Mouse (Mus musculus) gastrocnemius, postnatal 10 days (tissue): ENCODE results near the gene Akap7. TPM values are rescaled to one million over a fixed set of nuclear protein-coding genes. Genes with fewer than 3 reads are reported as not detected.
A peak's percentile ranks its signal among the peaks of the same experiment; 100 is the strongest.

Source experiments
- DNase-seq: peaks from one replicate; pipeline ENCODE4 v3.0.0; 2021; ENCODE audit warnings: mixed read lengths
- long read RNA-seq, 2 experiments: library from polyadenylated mRNA; stranded (forward); transcript quantifications; one replicate each; pipeline ENCODE4 v2.0.0; 2021
- total RNA-seq, 2 experiments: library from RNA; stranded (reverse); gene quantifications; 2 replicates each; pipeline ENCODE4 v1.2.3; 2021

The Akap7 gene
- 10 to 100 TPM; 47.9 to 58.8 TPM for total RNA-seq
- long read RNA-seq, experiment 1, partial matches to known transcripts, result 1 of 38 reads
- long read RNA-seq, experiment 1, other reads (novel, unspliced or antisense), result 36 of 38 reads
- long read RNA-seq, experiment 2, partial matches to known transcripts, result 3 of 28 reads
- long read RNA-seq, experiment 2, other reads (novel, unspliced or antisense), result 25 of 28 reads

- DNase-seq, result no peak
Observed at GRCm38 (mm10) chr10:25307770-25308169, at the start of gene Akap7. TSS of gene Akap7 (minus strand) at chr10:25307870.

GRCm38 (mm10) chr10:25354390-25354789 lies 46.7 kb upstream of the Akap7 start:
- no peak for DNase-seq

- no peak for DNase-seq
Observed at GRCm38 (mm10) chr10:25353941-25354340, 46.3 kb upstream of the Akap7 start.

- DNase-seq, result no peak
Observed at GRCm38 (mm10) chr10:25342801-25343200, 35.1 kb upstream of the Akap7 start.

- DNase-seq, result no peak
Observed at GRCm38 (mm10) chr10:25340675-25341074, 33.0 kb upstream of the Akap7 start.

- DNase-seq, result no peak
Observed at GRCm38 (mm10) chr10:25333390-25334079, 25.9 kb upstream of the Akap7 start.

GRCm38 (mm10) chr10:25331321-25332049 lies 23.8 kb upstream of the Akap7 start:
- no peak for DNase-seq

- no peak for DNase-seq
Observed at GRCm38 (mm10) chr10:25330094-25330493, 22.4 kb upstream of the Akap7 start.

- no peak for DNase-seq
Observed at GRCm38 (mm10) chr10:25327511-25327910, 19.8 kb upstream of the Akap7 start.

- DNase-seq, result peak; percentile 15
Observed at GRCm38 (mm10) chr10:25325690-25326089, 18.0 kb upstream of the Akap7 start.

GRCm38 (mm10) chr10:25321198-25321597 lies 13.5 kb upstream of the Akap7 start:
- DNase-seq, result no peak

GRCm38 (mm10) chr10:25319531-25319930 lies 11.9 kb upstream of the Akap7 start:
- DNase-seq, result no peak

- no peak for DNase-seq
Observed at GRCm38 (mm10) chr10:25318405-25318804, 10.7 kb upstream of the Akap7 start.

- no peak for DNase-seq
Observed at GRCm38 (mm10) chr10:25317665-25318064, 10.0 kb upstream of the Akap7 start.

- no peak for DNase-seq
Observed at GRCm38 (mm10) chr10:25313856-25314584, 6.3 kb upstream of the Akap7 start.

- no peak for DNase-seq
Observed at GRCm38 (mm10) chr10:25311554-25312212, 4.0 kb upstream of the Akap7 start.

GRCm38 (mm10) chr10:25310736-25311135 lies 3.1 kb upstream of the Akap7 start:
- no peak for DNase-seq

- DNase-seq, result no peak
Observed at GRCm38 (mm10) chr10:25309996-25310395, 2.3 kb upstream of the Akap7 start.

GRCm38 (mm10) chr10:25305146-25305545 lies 2.5 kb downstream of the Akap7 start:
- no peak for DNase-seq

GRCm38 (mm10) chr10:25304608-25305007 lies 3.1 kb downstream of the Akap7 start:
- DNase-seq, result no peak

GRCm38 (mm10) chr10:25299031-25299529 lies 8.6 kb downstream of the Akap7 start:
- no peak for DNase-seq

GRCm38 (mm10) chr10:25298264-25298671 lies 9.4 kb downstream of the Akap7 start:
- no peak for DNase-seq
